Mouse (Mus musculus): ENCODE results near the gene Nfkbib.

DNA sequence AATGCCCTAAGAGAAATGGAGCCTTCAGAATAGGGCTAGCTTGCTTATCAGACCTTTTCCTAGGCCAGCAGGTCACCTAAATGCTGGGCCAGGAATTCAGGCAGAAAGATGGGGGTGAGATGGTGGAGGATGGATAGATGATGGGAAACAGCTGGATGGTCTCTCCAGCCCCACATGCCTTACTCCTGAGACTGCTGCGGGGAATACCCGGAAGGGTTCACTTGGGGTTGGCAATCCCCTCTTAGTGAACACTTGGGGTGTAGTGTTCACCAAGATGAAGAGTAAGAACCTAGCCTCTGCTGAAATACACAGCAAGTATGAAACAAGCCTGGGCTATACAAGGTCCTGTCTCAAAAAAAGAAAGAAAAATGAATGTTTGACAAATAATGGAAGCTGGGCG is 21.9 kb upstream of the Nfkbib start:
- TF ChIP-seq CTCF (IDR thresholded peaks at IDR 0.05; ENCODE audit: borderline replicate concordance, insufficient read depth, low read length) (no peak), POLR2A (IDR thresholded peaks at IDR 0.05; ENCODE audit: low read depth, low read length) (no peak)

All from embryonic fibroblast, embryonic 13.5 days (primary cell).